Mouse (Mus musculus) bone marrow macrophage, adult 2 months (primary cell): ENCODE data around the gene Dyrk1a.

Source experiments
- CTCF ChIP-seq: IDR thresholded peaks from 2 replicates; pipeline ENCODE4 v1.5.1; 2012; ENCODE audit warnings: low read depth, mild to moderate bottlenecking, low read length, moderate library complexity
- POLR2A ChIP-seq: IDR thresholded peaks from 2 replicates; pipeline ENCODE4 v1.6.1; 2012; ENCODE audit warnings: mild to moderate bottlenecking, low read depth, low read length, borderline replicate concordance

DNA sequence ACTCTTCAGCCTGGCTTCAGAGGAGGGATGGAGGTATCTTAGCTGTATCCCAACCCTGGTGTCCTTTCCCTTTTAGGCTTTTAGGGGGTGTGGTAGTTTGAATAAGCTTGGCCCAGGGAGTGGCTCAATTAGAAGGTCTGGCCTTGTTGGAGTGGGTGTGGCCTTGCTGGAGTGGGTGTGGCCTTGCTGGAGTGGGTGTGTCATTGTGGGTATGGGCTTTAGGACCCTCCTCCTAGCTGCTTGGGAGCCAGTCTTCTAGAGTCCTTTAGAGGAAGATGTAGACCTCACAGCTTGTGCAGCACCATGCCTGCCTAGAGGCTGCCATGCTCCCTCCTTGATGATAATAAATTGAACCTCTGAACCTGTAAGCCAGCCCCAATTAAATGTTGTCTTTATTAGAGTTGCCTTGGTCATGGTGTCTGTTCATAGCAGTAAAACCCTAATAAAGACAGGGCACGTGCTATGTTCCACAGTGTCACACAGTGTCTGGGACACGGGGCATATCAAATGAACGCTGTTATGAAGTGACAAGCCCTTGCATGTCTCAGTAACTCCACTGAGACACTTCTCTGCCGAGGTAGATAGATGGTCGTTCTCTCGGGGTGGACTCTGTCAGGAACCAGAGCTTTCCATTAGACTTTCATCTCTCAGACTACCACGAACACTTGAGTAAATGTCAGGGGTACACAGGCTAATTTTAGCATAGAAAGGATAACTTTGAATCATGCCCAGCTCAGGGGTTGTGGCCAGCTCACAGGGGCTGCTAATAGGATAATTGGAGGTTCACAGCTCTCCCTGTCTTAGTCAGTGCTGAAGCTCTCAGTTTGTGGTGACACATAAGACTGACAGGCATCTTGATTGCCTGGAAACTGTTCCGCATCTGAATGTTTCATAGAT lies 166.9 kb downstream of the Dyrk1a start:
- TF ChIP-seq CTCF (no peak), POLR2A (no peak)
